Mouse (Mus musculus): ENCODE results near the gene Cyp3a13. TPM values are rescaled to one million over a fixed set of nuclear protein-coding genes. Genes with fewer than 3 reads are reported as not detected.
"Not testable (repeated sequence)": the region's sequence is repeated elsewhere in the genome, so short reads cannot be mapped to it uniquely, and the experiment has no call there.

The Cyp3a13 gene
- polyA plus RNA-seq, 1 experiment from 2014 or later, result not detected

DNA sequence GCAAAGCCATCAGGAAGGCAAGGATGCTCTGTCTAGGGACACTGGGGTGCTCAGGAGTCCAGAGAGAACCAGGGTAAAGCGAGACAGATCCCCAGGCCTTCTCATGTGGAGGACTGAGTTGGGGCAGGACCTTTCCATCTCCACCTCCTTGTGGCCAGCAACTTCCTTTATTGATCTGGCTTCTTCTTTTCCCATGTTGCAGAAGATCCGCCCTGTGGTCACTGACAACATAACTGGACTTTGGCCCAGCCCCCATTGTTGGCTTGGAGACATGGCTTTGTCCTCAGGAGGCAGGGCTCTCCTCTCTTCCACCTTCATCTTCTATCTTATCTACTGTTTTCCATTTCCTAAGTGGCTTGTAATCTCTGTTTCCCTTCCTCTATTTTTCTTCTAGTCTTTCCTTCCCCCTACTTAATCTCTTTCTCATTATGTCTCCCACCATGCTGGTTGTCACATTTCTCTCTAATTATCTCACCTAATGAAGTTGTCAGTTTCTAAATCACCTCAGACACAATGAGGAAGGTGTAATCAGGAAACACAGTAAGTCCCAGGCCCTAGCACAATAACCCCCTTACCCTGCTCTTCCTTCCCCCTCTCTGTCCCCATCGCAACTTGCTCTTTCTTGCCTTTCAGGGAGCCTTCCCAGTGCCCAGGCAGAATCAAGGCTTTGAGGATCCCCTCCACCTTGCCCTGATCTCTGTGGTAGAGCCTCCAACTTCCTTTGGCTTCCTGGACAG, 49.6 kb downstream of the Cyp3a13 start, which contains the start of gene Pilrb2:
Pilrb2 (minus strand) TSS at position 172 of the 737 bp plus-strand sequence.
- H3K4me2 ChIP-seq; H3K36me3 ChIP-seq; H3K4me1 ChIP-seq; H3K9me3 ChIP-seq (replicated peaks); H3K27me3 ChIP-seq (replicated peaks); H3K9ac ChIP-seq (replicated peaks); H3K27ac ChIP-seq (replicated peaks); H3K4me3 ChIP-seq (replicated peaks); ATAC-seq (ENCODE audit: low FRiP score): not testable (repeated sequence)
- WGBS, result 73% methylated on average over 3 of the region's 3 CpGs

DNA sequence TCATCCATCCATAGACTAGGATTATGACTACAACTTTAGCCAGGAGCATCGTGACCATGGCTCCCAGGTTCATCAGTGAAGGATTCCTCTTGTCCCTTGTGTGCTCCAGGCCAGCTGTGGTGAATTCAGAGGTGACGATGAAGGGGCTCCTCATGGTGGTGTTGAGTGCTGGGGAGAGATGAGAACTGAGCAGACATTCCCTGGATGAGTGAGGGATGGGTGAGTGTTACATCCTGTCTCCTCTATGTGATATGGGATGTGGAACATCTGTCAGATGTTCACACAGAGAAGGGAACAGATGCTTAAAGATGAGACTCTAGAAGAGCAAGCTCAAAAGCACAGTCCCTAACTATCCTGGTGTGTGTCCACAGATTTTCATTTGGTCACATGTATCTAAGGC, 52.8 kb downstream of the Cyp3a13 start:
- H3K27ac ChIP-seq (replicated peaks); H3K27me3 ChIP-seq (replicated peaks); H3K4me1 ChIP-seq; H3K9me3 ChIP-seq (replicated peaks); ATAC-seq (ENCODE audit: low FRiP score); H3K4me2 ChIP-seq; H3K4me3 ChIP-seq (replicated peaks); H3K9ac ChIP-seq (replicated peaks); H3K36me3 ChIP-seq: not testable (repeated sequence)
- WGBS, result 78% methylated on average over 2 of the region's 2 CpGs

DNA sequence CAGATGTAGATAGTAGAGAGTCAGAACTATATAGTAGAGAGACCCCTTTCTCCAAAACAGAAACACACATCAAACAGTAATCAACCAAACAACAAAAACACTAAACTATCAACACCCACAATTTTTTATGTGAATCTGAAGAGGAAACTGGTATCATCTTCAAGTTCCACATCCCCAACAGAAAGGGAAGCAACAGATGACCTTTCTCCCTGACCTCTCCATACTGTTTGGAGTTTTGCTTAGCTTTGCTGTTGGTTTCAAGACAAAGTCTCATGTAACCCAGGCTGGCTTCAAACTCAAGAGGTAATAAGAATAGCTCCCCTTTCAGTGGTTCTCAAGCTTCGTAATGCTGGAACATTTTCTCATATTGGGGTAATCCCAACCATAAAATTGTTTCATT, 57.4 kb downstream of the Cyp3a13 start:
- H3K4me2 ChIP-seq; H3K27ac ChIP-seq (replicated peaks); H3K4me3 ChIP-seq (replicated peaks); ATAC-seq (ENCODE audit: low FRiP score); H3K9ac ChIP-seq (replicated peaks); H3K36me3 ChIP-seq; H3K27me3 ChIP-seq (replicated peaks); H3K4me1 ChIP-seq; H3K9me3 ChIP-seq (replicated peaks): not testable (repeated sequence)
- 88% methylated on average over 1 of the region's 1 CpGs for WGBS

DNA sequence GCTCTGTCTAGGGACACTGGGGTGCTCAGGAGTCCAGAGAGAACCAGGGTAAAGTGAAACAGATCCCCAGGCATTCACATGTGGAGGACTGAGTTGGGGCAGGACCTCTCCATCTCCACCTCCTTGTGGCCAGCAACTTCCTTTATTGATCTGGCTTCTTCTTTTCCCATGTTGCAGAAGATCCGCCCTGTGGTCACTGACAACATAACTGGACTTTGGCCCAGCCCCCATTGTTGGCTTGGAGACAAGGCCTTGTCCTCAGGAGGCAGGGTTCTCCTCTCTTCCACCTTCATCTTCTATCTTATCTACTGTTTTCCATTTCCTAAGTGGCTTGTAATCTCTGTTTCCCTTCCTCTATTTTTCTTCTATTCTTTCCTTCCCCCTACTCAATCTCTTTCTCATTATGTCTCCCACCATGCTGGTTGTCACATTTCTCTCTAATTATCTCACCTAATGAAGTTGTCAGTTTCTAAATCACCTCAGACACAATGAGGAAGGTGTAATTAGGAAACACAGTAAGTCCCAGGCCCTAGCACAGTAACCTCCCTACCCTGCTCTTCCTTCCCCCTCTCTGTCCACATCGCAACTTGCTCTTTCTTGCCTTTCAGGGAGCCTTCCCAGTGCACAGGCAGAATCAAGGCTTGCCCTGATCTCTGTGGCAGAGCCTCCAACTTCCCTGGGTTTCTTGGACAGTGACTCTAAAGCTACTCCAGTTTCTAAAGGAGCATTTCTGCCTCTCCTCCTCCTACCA, 63.3 kb downstream of the Cyp3a13 start, which contains the start of gene Pilrb1:
Pilrb1 (minus strand) TSS at position 147 of the 751 bp plus-strand sequence.
- not testable (repeated sequence) for ATAC-seq (ENCODE audit: low FRiP score); H3K27ac ChIP-seq (replicated peaks)

DNA sequence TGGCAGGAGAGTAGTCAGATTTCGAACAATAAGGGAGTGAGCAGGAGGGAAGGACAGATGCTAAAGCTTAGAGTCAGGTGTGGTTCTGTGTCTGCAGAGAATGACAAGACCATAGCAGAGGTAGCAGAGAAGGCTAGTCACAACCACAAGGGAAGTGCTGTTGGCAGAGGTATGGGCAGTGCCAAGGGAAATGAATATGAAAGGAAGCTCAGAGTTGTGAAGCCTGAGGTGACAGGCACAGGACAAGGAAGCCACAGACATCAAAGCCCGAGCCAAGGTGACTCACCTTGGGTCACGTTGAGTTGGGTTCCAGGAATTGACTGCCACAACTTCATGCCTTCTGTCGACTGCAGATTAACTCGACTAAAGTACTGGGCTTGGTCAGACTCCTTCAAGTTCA, 64.5 kb downstream of the Cyp3a13 start:
- not testable (repeated sequence) for H3K27me3 ChIP-seq (replicated peaks); H3K9ac ChIP-seq (replicated peaks); H3K27ac ChIP-seq (replicated peaks); H3K36me3 ChIP-seq; H3K4me2 ChIP-seq; H3K9me3 ChIP-seq (replicated peaks); H3K4me3 ChIP-seq (replicated peaks); H3K4me1 ChIP-seq; ATAC-seq (ENCODE audit: low FRiP score)
- WGBS, result 73% methylated on average over 4 of the region's 5 CpGs

More for the DNA sequence above, 63.3 kb downstream of the Cyp3a13 start, which contains the start of gene Pilrb1:
- not testable (repeated sequence) for H3K27me3 ChIP-seq (replicated peaks); H3K4me1 ChIP-seq; H3K9me3 ChIP-seq (replicated peaks); H3K4me3 ChIP-seq (replicated peaks); H3K4me2 ChIP-seq; H3K36me3 ChIP-seq; H3K9ac ChIP-seq (replicated peaks)
- 83% methylated on average over 2 of the region's 2 CpGs for WGBS

DNA sequence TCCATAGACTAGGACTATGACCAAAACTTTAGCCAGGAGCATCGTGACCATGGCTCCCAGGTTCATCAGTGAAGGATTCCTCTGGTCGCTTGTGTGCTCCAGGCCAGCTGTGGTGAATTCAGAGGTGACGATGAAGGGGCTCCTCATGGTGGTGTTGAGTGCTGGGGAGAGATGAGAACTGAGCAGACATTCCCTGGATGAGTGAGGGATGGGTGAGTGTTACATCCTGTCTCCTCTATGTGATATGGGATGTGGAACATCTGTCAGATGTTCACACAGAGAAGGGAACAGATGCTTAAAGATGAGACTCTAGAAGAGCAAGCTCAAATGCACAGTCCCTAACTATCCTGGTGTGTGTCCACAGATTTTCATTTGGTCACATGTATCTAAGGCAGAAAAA, 66.5 kb downstream of the Cyp3a13 start:
- 86% methylated on average over 3 of the region's 3 CpGs for WGBS
- ATAC-seq (ENCODE audit: low FRiP score); H3K4me3 ChIP-seq (replicated peaks); H3K36me3 ChIP-seq; H3K9me3 ChIP-seq (replicated peaks); H3K4me2 ChIP-seq; H3K9ac ChIP-seq (replicated peaks); H3K27me3 ChIP-seq (replicated peaks); H3K27ac ChIP-seq (replicated peaks); H3K4me1 ChIP-seq: not testable (repeated sequence)

DNA sequence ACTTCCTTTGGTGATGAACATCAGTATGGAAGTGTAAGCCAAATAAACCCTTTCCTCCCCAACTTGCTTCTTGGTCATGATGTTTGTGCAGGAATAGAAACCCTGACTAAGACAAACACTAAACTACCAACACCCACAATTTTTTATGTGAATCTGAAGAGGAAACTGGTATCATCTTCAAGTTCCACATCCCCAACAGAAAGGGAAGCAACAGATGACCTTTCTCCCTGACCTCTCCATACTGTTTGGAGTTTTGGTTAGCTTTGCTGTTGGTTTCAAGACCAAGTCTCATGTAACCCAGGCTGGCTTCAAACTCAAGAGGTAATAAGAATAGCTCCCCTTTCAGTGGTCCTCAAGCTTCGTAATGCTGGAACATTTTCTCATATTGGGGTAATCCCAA, 71.1 kb downstream of the Cyp3a13 start:
- not testable (repeated sequence) for H3K9me3 ChIP-seq (replicated peaks); H3K4me1 ChIP-seq; H3K27me3 ChIP-seq (replicated peaks); H3K4me2 ChIP-seq; H3K9ac ChIP-seq (replicated peaks); H3K36me3 ChIP-seq; ATAC-seq (ENCODE audit: low FRiP score); H3K4me3 ChIP-seq (replicated peaks); H3K27ac ChIP-seq (replicated peaks)
- 91% methylated on average over 1 of the region's 1 CpGs for WGBS

Other genes starting within 250 kb of the Cyp3a13 start
- gene Agfg2, start 236.9 kb downstream of the Cyp3a13 start, polyA plus RNA-seq (2015; fragmentation: Nextera tagmentation; extraction: Ambion mirVana), result 20.5 and 21.6 TPM in 2 replicates
- 32.7 and 41.3 TPM in 2 replicates for gene Nyap1, start 180.0 kb downstream of the Cyp3a13 start, polyA plus RNA-seq (2015; fragmentation: Nextera tagmentation; extraction: Ambion mirVana)
- 110 and 134 TPM in 2 replicates for gene Tsc22d4, start 175.9 kb downstream of the Cyp3a13 start, polyA plus RNA-seq (2015; fragmentation: Nextera tagmentation; extraction: Ambion mirVana)
- gene Ppp1r35, start 142.8 kb downstream of the Cyp3a13 start, polyA plus RNA-seq (2015; fragmentation: Nextera tagmentation; extraction: Ambion mirVana), result 38.2 and 42.3 TPM in 2 replicates
- 10.0 and 12.7 TPM in 2 replicates for gene Mepce, start 134.0 kb downstream of the Cyp3a13 start, polyA plus RNA-seq (2015; fragmentation: Nextera tagmentation; extraction: Ambion mirVana)
- 14.9 and 17.0 TPM in 2 replicates for gene Zcwpw1, start 133.8 kb downstream of the Cyp3a13 start, polyA plus RNA-seq (2015; fragmentation: Nextera tagmentation; extraction: Ambion mirVana)
- 0.31 and 0.65 TPM in 2 replicates for gene Pilra, start 85.3 kb downstream of the Cyp3a13 start, polyA plus RNA-seq (2015; fragmentation: Nextera tagmentation; extraction: Ambion mirVana)
- 0.41 TPM in 1 of 2 replicates, not detected in the other for gene Pilrb1, start 63.5 kb downstream of the Cyp3a13 start, polyA plus RNA-seq (2015; fragmentation: Nextera tagmentation; extraction: Ambion mirVana)
- not detected in 2 replicates for gene Pilrb2, start 49.8 kb downstream of the Cyp3a13 start, polyA plus RNA-seq (2015; fragmentation: Nextera tagmentation; extraction: Ambion mirVana)
- 1.6 and 1.7 TPM in 2 replicates for gene Gjc3, start 41.5 kb upstream of the Cyp3a13 start, polyA plus RNA-seq (2015; fragmentation: Nextera tagmentation; extraction: Ambion mirVana)
- gene Azgp1, start 59.9 kb upstream of the Cyp3a13 start, polyA plus RNA-seq (2015; fragmentation: Nextera tagmentation; extraction: Ambion mirVana), result not detected in 2 replicates
- not detected in 2 replicates for gene Smok3a, start 99.6 kb upstream of the Cyp3a13 start, polyA plus RNA-seq (2015; fragmentation: Nextera tagmentation; extraction: Ambion mirVana)
- gene Smok3b, start 99.8 kb upstream of the Cyp3a13 start, polyA plus RNA-seq (2015; fragmentation: Nextera tagmentation; extraction: Ambion mirVana), result not detected in 2 replicates
- gene Smok3c, start 131.6 kb upstream of the Cyp3a13 start, polyA plus RNA-seq (2015; fragmentation: Nextera tagmentation; extraction: Ambion mirVana), result not detected in 2 replicates
- gene Zkscan1, start 163.5 kb upstream of the Cyp3a13 start, polyA plus RNA-seq (2015; fragmentation: Nextera tagmentation; extraction: Ambion mirVana), result 17.3 and 18.2 TPM in 2 replicates
- 75.3 and 80.5 TPM in 2 replicates for gene Zscan21, start 195.3 kb upstream of the Cyp3a13 start, polyA plus RNA-seq (2015; fragmentation: Nextera tagmentation; extraction: Ambion mirVana)
- 22.0 and 24.9 TPM in 2 replicates for gene Zfp113, start 234.1 kb upstream of the Cyp3a13 start, polyA plus RNA-seq (2015; fragmentation: Nextera tagmentation; extraction: Ambion mirVana)
- gene Cops6, start 239.5 kb upstream of the Cyp3a13 start, polyA plus RNA-seq (2015; fragmentation: Nextera tagmentation; extraction: Ambion mirVana), result 325 and 328 TPM in 2 replicates